Mouse (Mus musculus) MEL (cell line): ENCODE measurements around the gene Gmds. TPM values are rescaled to one million over a fixed set of nuclear protein-coding genes. Genes with fewer than 3 reads are reported as not detected.

Experiments used
- DNase-seq: peaks from one replicate; pipeline ENCODE4 v3.0.0; 2011; ENCODE audit warnings: low read depth, low spot score
- H3K27ac ChIP-seq: 2 replicates; pipeline ENCODE4 v1.5.1; 2012; ENCODE audit warnings: low read depth, mild to moderate bottlenecking, control low read depth, low read length, moderate library complexity; ENCODE audit not compliant: control insufficient read depth
- H3K27me3 ChIP-seq, 2 experiments: fragments of 150-350 bp in 1 of 2; sonication (generic) in 1 of 2; 2 replicates each; pipeline ENCODE4 v1.6.1; 2012; ENCODE audit warnings: low read length in 2 of 2, mild to moderate bottlenecking in 2 of 2, improper control_type of control experiment in 1 of 2, moderate library complexity in 1 of 2; ENCODE audit not compliant: insufficient read depth in 2 of 2, control insufficient read depth in 1 of 2
- H3K36me3 ChIP-seq, 2 experiments: 2 replicates each; pipeline ENCODE4 v1.6.1; 2012 to 2014; ENCODE audit warnings: low read length in 2 of 2, improper control_type of control experiment in 1 of 2, inconsistent platforms in 1 of 2, mild to moderate bottlenecking in 1 of 2; ENCODE audit not compliant: insufficient read depth in 2 of 2, control insufficient read depth in 1 of 2
- H3K4me1 ChIP-seq, 2 experiments: fragments of 150-350 bp in 1 of 2; sonication (generic) in 1 of 2; 2 replicates each; pipeline ENCODE4 v1.6.1; 2012; ENCODE audit warnings: low read length in 2 of 2, improper control_type of control experiment in 1 of 2, mild to moderate bottlenecking in 1 of 2; ENCODE audit not compliant: insufficient read depth in 2 of 2, control insufficient read depth in 1 of 2
- H3K4me3 ChIP-seq, 2 experiments: fragments of 150-350 bp in 1 of 2; sonication (generic) in 1 of 2; 2 replicates each; pipeline ENCODE4 v1.5.1; 2012; ENCODE audit warnings: low read depth in 2 of 2, low read length in 2 of 2, mild to moderate bottlenecking in 2 of 2, moderate library complexity in 2 of 2, control low read depth in 1 of 2, improper control_type of control experiment in 1 of 2; ENCODE audit not compliant: control insufficient read depth in 1 of 2, insufficient read depth in 1 of 2
- H3K79me2 ChIP-seq: 2 replicates; pipeline ENCODE4 v1.6.1; 2012; ENCODE audit warnings: mild to moderate bottlenecking, low read length, moderate library complexity; ENCODE audit not compliant: control insufficient read depth, poor library complexity, insufficient read depth
- H3K9ac ChIP-seq: 2 replicates; pipeline ENCODE4 v1.6.1; 2012; ENCODE audit warnings: low read depth, mild to moderate bottlenecking, control low read depth, low read length, moderate library complexity; ENCODE audit not compliant: control insufficient read depth, poor library complexity, severe bottlenecking
- H3K9me3 ChIP-seq: fragments of 150-350 bp; sonication (generic); replicated peaks from 2 replicates; pipeline ENCODE4 v1.6.1; 2012; ENCODE audit warnings: mild to moderate bottlenecking, low read length, improper control_type of control experiment, moderate library complexity; ENCODE audit not compliant: insufficient read depth
- EP300 ChIP-seq, 2 experiments: IDR thresholded peaks; 2 replicates each; pipeline ENCODE4 v1.6.1; 2011; ENCODE audit warnings: improper control_type of control experiment in 2 of 2, low read length in 2 of 2, low read depth in 1 of 2, mild to moderate bottlenecking in 1 of 2
- ETS1 ChIP-seq: IDR thresholded peaks from 2 replicates; pipeline ENCODE4 v1.6.1; 2012; ENCODE audit warnings: low read depth, mild to moderate bottlenecking, inconsistent platforms, low read length, improper control_type of control experiment, moderate library complexity
- KAT2A ChIP-seq: conservative IDR thresholded peaks from 2 replicates; pipeline ENCODE4 v1.6.1; 2012; ENCODE audit warnings: low read depth, low read length, improper control_type of control experiment, inconsistent platforms
- MXI1 ChIP-seq: IDR thresholded peaks from 2 replicates; pipeline ENCODE4 v1.6.1; 2011; ENCODE audit warnings: mild to moderate bottlenecking, low read depth, low read length, improper control_type of control experiment
- MYB ChIP-seq: IDR thresholded peaks from 2 replicates; pipeline ENCODE4 v1.6.1; 2011; ENCODE audit warnings: mild to moderate bottlenecking, low read depth, low read length, improper control_type of control experiment
- POLR2AphosphoS2 ChIP-seq: IDR thresholded peaks from 2 replicates; pipeline ENCODE4 v1.6.1; 2011; ENCODE audit warnings: low read length, improper control_type of control experiment
- RAD21 ChIP-seq: IDR thresholded peaks from 2 replicates; pipeline ENCODE4 v1.6.1; 2011; ENCODE audit warnings: mild to moderate bottlenecking, low read depth, low read length, improper control_type of control experiment
- RCOR1 ChIP-seq: IDR thresholded peaks from 2 replicates; pipeline ENCODE4 v1.6.1; 2012; ENCODE audit warnings: low read depth, mild to moderate bottlenecking, inconsistent platforms, low read length, improper control_type of control experiment
- TCF12 ChIP-seq: IDR thresholded peaks from 2 replicates; pipeline ENCODE4 v1.6.1; 2014; ENCODE audit warnings: low read depth, mild to moderate bottlenecking, inconsistent platforms, low read length, improper control_type of control experiment, moderate library complexity
- UBTF ChIP-seq: IDR thresholded peaks from 2 replicates; pipeline ENCODE4 v1.6.1; 2012; ENCODE audit warnings: low read depth, mild to moderate bottlenecking, inconsistent platforms, low read length, improper control_type of control experiment, moderate library complexity, borderline replicate concordance; ENCODE audit not compliant: insufficient read depth
- USF1 ChIP-seq: IDR thresholded peaks from 2 replicates; pipeline ENCODE4 v1.6.1; 2014; ENCODE audit warnings: low read depth, mild to moderate bottlenecking, inconsistent platforms, low read length, improper control_type of control experiment, moderate library complexity
- ZMIZ1 ChIP-seq: IDR thresholded peaks from 2 replicates; pipeline ENCODE4 v1.6.1; 2012; ENCODE audit warnings: low read depth, mild to moderate bottlenecking, inconsistent platforms, low read length, improper control_type of control experiment, moderate library complexity
- ZNF384 ChIP-seq: IDR thresholded peaks from 2 replicates; pipeline ENCODE4 v1.6.1; 2012; ENCODE audit warnings: low read depth, mild to moderate bottlenecking, inconsistent platforms, low read length, improper control_type of control experiment
- polyA plus RNA-seq, 2 experiments: library from polyadenylated mRNA; stranded (reverse) in 1 of 2; unstranded in 1 of 2; fragments of >175 nt in 1 of 2; fragments of >200 nt in 1 of 2; gene quantifications; 2 replicates each; pipeline versions ENCODE4 v1.2.1 to v1.2.4; 2012; ENCODE audit warnings: low replicate concordance in 2 of 2, low read depth in 1 of 2; ENCODE audit not compliant: insufficient read length in 2 of 2, insufficient read depth in 1 of 2, missing spikeins in 1 of 2
- total RNA-seq: library from RNA; depleted of rRNA; stranded (reverse); fragments of 300-350 nt; gene quantifications from 2 replicates; pipeline ENCODE4 v1.2.3, GENCODE M21; 2012

Gmds gene
- total and polyA plus RNA-seq, 3 experiments, result 17.4 to 32.2 TPM; not detected in 1

GRCm38 (mm10) chr13:32026226-32026975 lies 312.1 kb downstream of the Gmds start:
- Histone ChIP-seq H3K4me1 (peaks cover 2 to 3% of the 10 kb centered on the region in 2 experiments; a peak in 1 of 4 replicates), H3K27me3 (no peaks in the 10 kb centered on the region), H3K4me3 (no peak overlapping the region), H3K36me3 (peaks cover 0 to 8% of the 10 kb centered on the region in 2 experiments; a peak in 2 of 4 replicates), H3K79me2 (no peaks in the 10 kb centered on the region), H3K9me3 (no peaks in the 10 kb centered on the region), H3K9ac (no peak overlapping the region), H3K27ac (no peak overlapping the region)
- no peak for DNase-seq
- TF ChIP-seq ZMIZ1 (no peak), RAD21 (no peak), USF1 (no peak), TCF12 (no peak), ZNF384 (no peak), POLR2AphosphoS2 (no peak), KAT2A (no peak), ETS1 (no peak)

DNA sequence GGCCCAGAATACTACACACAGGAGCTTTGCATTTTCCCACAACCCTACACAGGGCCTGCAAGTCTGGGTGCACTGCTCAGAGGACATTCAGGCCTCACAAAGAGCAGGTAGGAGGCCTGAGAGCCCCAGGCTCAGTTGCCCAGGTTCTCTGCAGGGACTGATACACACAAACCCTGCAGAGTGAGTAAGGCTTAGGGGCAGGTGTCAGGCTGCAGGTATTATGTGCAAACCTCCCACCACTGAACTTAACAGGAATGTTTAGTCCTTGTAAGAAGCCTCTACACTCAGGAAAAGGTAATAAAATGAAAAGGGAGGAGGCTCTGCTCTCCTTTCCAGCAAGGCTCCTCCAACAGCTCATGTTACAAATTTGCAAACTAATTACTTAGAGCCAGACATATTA lies 313.7 kb downstream of the Gmds start:
- no peak overlapping the region for H3K9ac ChIP-seq
- no peaks in the 10 kb centered on the region for H3K9me3 ChIP-seq
- H3K27ac ChIP-seq, result no peak overlapping the region
- H3K4me1 ChIP-seq, result peaks cover 2 to 3% of the 10 kb centered on the region in 2 experiments; a peak in 1 of 4 replicates
- H3K79me2 ChIP-seq, result no peaks in the 10 kb centered on the region
- no peaks in the 10 kb centered on the region for H3K27me3 ChIP-seq
- H3K36me3 ChIP-seq, result peaks cover 0 to 8% of the 10 kb centered on the region in 2 experiments; a peak in 2 of 4 replicates
- TF ChIP-seq RCOR1, result no peak
- TF ChIP-seq EP300 (IDR thresholded peaks at IDR 0.05; ENCODE audit: low read depth in 1 of 2, low read length in 2 of 2), result no peak
- TF ChIP-seq MYB, result no peak
- no peak for TF ChIP-seq UBTF
- TF ChIP-seq MXI1, result no peak
- no peak overlapping the region for H3K4me3 ChIP-seq
- DNase-seq, result no peak
